Mouse (Mus musculus): Measurements from ENCODE around the gene Lcn11.

Lcn11 gene

GRCm38 (mm10) chr2:25824751-25825150, 47.9 kb downstream of the Lcn11 start:
- DNase-seq (ENCODE audit: low spot score in 2 of 2): peak in 1 of 2 experiments; percentile 52

- DNase-seq (ENCODE audit: low spot score in 2 of 2): no peak
Observed at GRCm38 (mm10) chr2:25828344-25828947, 51.6 kb downstream of the Lcn11 start.
